8 mouse cellular contexts compared by ENCODE assay signal in the genomic region with DNA sequence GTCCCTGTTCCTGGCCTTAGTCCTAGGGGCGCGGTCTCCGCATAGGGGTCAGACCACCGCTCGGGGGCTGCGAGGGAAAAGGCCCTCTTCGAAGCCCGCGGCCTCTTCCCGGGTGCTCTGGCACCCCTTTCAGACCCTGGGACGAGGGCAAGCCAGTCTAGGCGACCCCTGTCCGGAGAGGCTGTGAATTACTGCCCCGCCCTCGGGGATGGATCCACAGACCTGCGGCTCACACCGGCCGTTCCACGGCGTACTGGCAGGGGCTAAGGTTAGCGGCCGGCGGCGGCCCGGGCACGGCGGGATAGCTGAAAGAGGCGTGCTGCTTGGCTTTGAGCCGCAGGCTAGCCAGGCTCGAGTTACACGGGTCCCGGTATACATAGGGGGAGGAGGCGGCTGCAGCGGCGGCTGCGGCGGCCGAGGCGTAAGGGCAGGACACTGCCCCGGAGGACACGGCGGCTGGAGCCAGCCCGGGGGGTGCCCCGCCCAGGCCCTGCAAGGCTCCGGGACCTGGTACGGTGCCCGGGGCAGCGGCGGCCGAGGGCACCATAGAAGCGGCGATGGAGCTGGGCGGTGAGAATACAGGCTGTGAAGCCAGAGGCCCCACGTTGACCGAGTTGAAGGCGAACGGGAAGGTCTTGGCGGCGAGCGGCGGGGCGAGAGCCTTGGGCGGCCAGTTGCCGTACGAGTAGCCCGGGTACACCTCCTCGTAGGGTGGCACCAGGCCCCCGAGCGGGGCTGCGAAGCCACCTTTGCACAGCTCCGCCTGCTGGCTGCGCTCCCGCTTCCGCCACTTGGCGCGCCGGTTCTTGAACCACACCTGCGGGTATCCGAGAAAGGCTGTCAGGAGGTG. TPM values are rescaled to one million over a fixed set of nuclear protein-coding genes. Genes with fewer than 3 reads are reported as not detected.
DNase-seq lines count a peak whose midpoint lies in the region; ATAC-seq and TF ChIP-seq lines count a peak whose summit lies in the region.
"Had no signal": no experiment of that assay in that cellular context is flagged by ENCODE, and none has a peak within 500 bp of the region (broad histone marks: within the 10 kb centered on the region; RNA-seq: fewer than 3 reads in every experiment).

No protein-coding gene starts in this region.

- TF ChIP-seq POLR2A in cerebellum, adult 2 months (IDR thresholded peaks at IDR 0.05; ENCODE audit: borderline replicate concordance, insufficient read depth, low read length), result no peak

- peaks cover 71% of the 10 kb centered on the region for H3K27me3 ChIP-seq in Patski
- H3K27me3 ChIP-seq in cerebellum, adult 2 months (ENCODE audit: control insufficient read depth, insufficient read depth, low read length), result peaks cover 1% of the 10 kb centered on the region; the same call in 1 of the 2 replicates
- H3K27me3 ChIP-seq in hindbrain, embryonic 15.5 days, result peaks cover 65% of the 10 kb centered on the region
- peaks cover 86% of the 10 kb centered on the region for H3K27me3 ChIP-seq in limb, embryonic 15.5 days
- H3K27me3 ChIP-seq in midbrain, embryonic 15.5 days (replicated peaks), result peaks cover 62% of the 10 kb centered on the region
- no peaks in the 10 kb centered on the region for H3K27me3 ChIP-seq in splenic B cell, adult 2 months (ENCODE audit: control insufficient read depth, insufficient read depth, low read length, poor library complexity, severe bottlenecking)

- peak overlapping the region; percentile 27 for H3K4me3 ChIP-seq in cerebellum, adult 2 months (replicated peaks; ENCODE audit: insufficient read depth, low read depth, low read length)
- peak overlapping the region; percentile 80 for H3K4me3 ChIP-seq in gastrocnemius, adult 2 months
- peak overlapping the region; percentile 52 for H3K4me3 ChIP-seq in hindbrain, embryonic 15.5 days
- peak overlapping the region; percentile 51 for H3K4me3 ChIP-seq in limb, embryonic 15.5 days
- peak overlapping the region; percentile 61 for H3K4me3 ChIP-seq in midbrain, embryonic 15.5 days

- H3K27ac ChIP-seq in cerebellum, adult 2 months (ENCODE audit: insufficient read depth, low read length), result no peak overlapping the region
- peak overlapping the region; percentile 91 for H3K27ac ChIP-seq in gastrocnemius, adult 2 months
- no peak overlapping the region for H3K27ac ChIP-seq in hindbrain, embryonic 15.5 days (replicated peaks)
- no peak overlapping the region for H3K27ac ChIP-seq in limb, embryonic 15.5 days
- H3K27ac ChIP-seq in midbrain, embryonic 15.5 days, result no peak overlapping the region

- WGBS in cerebellum, adult 2 months, result under 1% methylated on average over 79 of the region's 79 CpGs
- whole genome bisulfite sequencing in hindbrain, embryonic 15.5 days, result under 1% methylated on average over 78 of the region's 79 CpGs
- 1% methylated on average over 75 of the region's 79 CpGs for WGBS in limb, embryonic 15.5 days
- under 1% methylated on average over 78 of the region's 79 CpGs for WGBS in midbrain, embryonic 15.5 days

- peaks cover 4% of the 10 kb centered on the region; the same call in 1 of the 2 replicates for H3K4me1 ChIP-seq in cerebellum, adult 2 months (ENCODE audit: control insufficient read depth, insufficient read depth, low read length)
- peaks cover 29% of the 10 kb centered on the region for H3K4me1 ChIP-seq in hindbrain, embryonic 15.5 days (replicated peaks)
- H3K4me1 ChIP-seq in limb, embryonic 15.5 days, result peaks cover 28% of the 10 kb centered on the region
- H3K4me1 ChIP-seq in midbrain, embryonic 15.5 days, result peaks cover 27% of the 10 kb centered on the region

- no peak for DNase-seq in Patski (ENCODE audit: low read depth, low spot score)
- DNase-seq in cerebellum, adult 2 months, result peak; percentile 53 to 66
- peak; percentile 93 for DNase-seq in gastrocnemius, adult 2 months
- DNase-seq in splenic B cell, adult 2 months (ENCODE audit: low read depth, low spot score), result peak; percentile 82

- peak overlapping the region; percentile 99 for H3K4me2 ChIP-seq in hindbrain, embryonic 15.5 days
- peak overlapping the region; percentile 100 for H3K4me2 ChIP-seq in limb, embryonic 15.5 days
- H3K4me2 ChIP-seq in midbrain, embryonic 15.5 days, result peak overlapping the region; percentile 99

- CTCF ChIA-PET in Patski (lab: Charles Lee), result interaction anchor here (0.7 to 7.2 kb wide), 26 partner anchors 8 to 200 kb away, joined by 3 to 39 read pairs (median 4); a partner anchor contains a TSS

- POLR2A ChIA-PET in Patski (lab: Charles Lee), result interaction anchor here (0.6 to 1.2 kb wide), 4 partner anchors 116 to 194 kb away, joined by 3 to 4 read pairs (median 3); a partner anchor contains a TSS

- H3K36me3 ChIP-seq in hindbrain, embryonic 15.5 days, result no peaks in the 10 kb centered on the region
- no peaks in the 10 kb centered on the region for H3K36me3 ChIP-seq in limb, embryonic 15.5 days
- no peaks in the 10 kb centered on the region for H3K36me3 ChIP-seq in midbrain, embryonic 15.5 days (replicated peaks)
- no peaks in the 10 kb centered on the region for H3K36me3 ChIP-seq in splenic B cell, adult 2 months (ENCODE audit: control insufficient read depth, insufficient read depth, low read length, poor library complexity, severe bottlenecking)

- no peaks in the 10 kb centered on the region for H3K9me3 ChIP-seq in hindbrain, embryonic 15.5 days
- no peaks in the 10 kb centered on the region for H3K9me3 ChIP-seq in limb, embryonic 15.5 days
- H3K9me3 ChIP-seq in midbrain, embryonic 15.5 days, result no peaks in the 10 kb centered on the region

- H3K9ac ChIP-seq in hindbrain, embryonic 15.5 days, result peak overlapping the region; percentile 39
- peak overlapping the region; percentile 46 for H3K9ac ChIP-seq in limb, embryonic 15.5 days
- peak overlapping the region; percentile 56 for H3K9ac ChIP-seq in midbrain, embryonic 15.5 days

- intact Hi-C loops in gastrocnemius, adult 2 months (cut with DNase I), result loop anchor here (1.0 to 2.0 kb wide), 2 partner anchors 118 to 173 kb away; no protein-coding TSS in a partner anchor

- no peak for TF ChIP-seq CTCF in Patski (IDR thresholded peaks at IDR 0.05)
- TF ChIP-seq CTCF in cerebellum, adult 2 months (IDR thresholded peaks at IDR 0.05; ENCODE audit: borderline replicate concordance, insufficient read depth, low read depth, low read length), result no peak
- TF ChIP-seq CTCF in gastrocnemius, adult 2 months (IDR thresholded peaks at IDR 0.05), result peak; percentile 39; the same call in 1 of the 2 replicates

- in situ Hi-C loops in Patski (cut with MboI; ENCODE audit: low pct_unique_long_range_greater_than_20kb), result loop anchor here (5.0 to 10.0 kb wide), 2 partner anchors 121 to 229 kb away; no protein-coding TSS in a partner anchor

- peak; percentile 51 for ATAC-seq in Patski
- peak; percentile 55 for ATAC-seq in hindbrain, embryonic 15.5 days (ENCODE audit: low FRiP score, low read depth)
- ATAC-seq in limb, embryonic 15.5 days (ENCODE audit: insufficient number of reproducible peaks, low FRiP score, low TSS enrichment, low read depth), result no peak
- ATAC-seq in midbrain, embryonic 15.5 days (replicated peaks), result peak; percentile 62

RNA-seq across cellular contexts. Expression of a gene that starts 4.3 kb away (rescaled TPM):
- polyA plus RNA-seq in Patski (2021), result not detected
- not detected in 2 replicates for polyA plus RNA-seq in cerebellum, adult 2 months (2012; rRNA removed)
- not detected for total RNA-seq in gastrocnemius, adult 2 months (2021)
- 0.08 TPM in 1 of 2 replicates, not detected in the other for polyA plus RNA-seq in hindbrain, embryonic 15.5 days (2015; fragmentation: Nextera tagmentation; extraction: Ambion mirVana)
- polyA plus RNA-seq in limb, embryonic 15.5 days (2015; fragmentation: Nextera tagmentation; extraction: Ambion mirVana), result 0.40 and 0.66 TPM in 2 replicates
- polyA plus RNA-seq in midbrain, embryonic 15.5 days (2015; fragmentation: Nextera tagmentation; extraction: Ambion mirVana), result 0.49 and 0.52 TPM in 2 replicates
- total RNA-seq: layer of hippocampus, adult 18-20 months had no signal

RNA-seq across cellular contexts. Expression of a gene that starts 12.1 kb away (rescaled TPM):
- polyA plus RNA-seq in Patski (2021), result not detected
- polyA plus RNA-seq in cerebellum, adult 2 months (2012; rRNA removed), result 0.14 and 0.31 TPM in 2 replicates
- 10 to 100 TPM in 1 of 2 experiments, 1 to 10 TPM in 1; 4.6 to 15.1 TPM for total RNA-seq in gastrocnemius, adult 2 months (2021)
- 0.30 and 0.39 TPM in 2 replicates for polyA plus RNA-seq in hindbrain, embryonic 15.5 days (2015; fragmentation: Nextera tagmentation; extraction: Ambion mirVana)
- polyA plus RNA-seq in limb, embryonic 15.5 days (2015; fragmentation: Nextera tagmentation; extraction: Ambion mirVana), result 5.4 and 8.5 TPM in 2 replicates
- polyA plus RNA-seq in midbrain, embryonic 15.5 days (2015; fragmentation: Nextera tagmentation; extraction: Ambion mirVana), result 4.5 and 6.2 TPM in 2 replicates
- total RNA-seq: layer of hippocampus, adult 18-20 months had no signal

RNA-seq across cellular contexts. Expression of a gene that starts 16.3 kb away (rescaled TPM):
- polyA plus RNA-seq in Patski (2021), result 55.0 TPM
- 85.3 and 91.0 TPM in 2 replicates for polyA plus RNA-seq in cerebellum, adult 2 months (2012; rRNA removed)
- total RNA-seq in gastrocnemius, adult 2 months (2021), result 10 to 100 TPM; 47.4 to 59.0 TPM
- polyA plus RNA-seq in hindbrain, embryonic 15.5 days (2015; fragmentation: Nextera tagmentation; extraction: Ambion mirVana), result 71.1 and 81.0 TPM in 2 replicates
- 73.8 and 76.7 TPM in 2 replicates for polyA plus RNA-seq in limb, embryonic 15.5 days (2015; fragmentation: Nextera tagmentation; extraction: Ambion mirVana)
- 79.0 and 83.0 TPM in 2 replicates for polyA plus RNA-seq in midbrain, embryonic 15.5 days (2015; fragmentation: Nextera tagmentation; extraction: Ambion mirVana)

Comparison
In these comparisons a context has a peak if more than half of its experiments do, and no peak if none do; other contexts are left out.
1. H3K4me3 ChIP-seq: peak in every context shown above with its lines; median percentile 80 in gastrocnemius, adult 2 months; 61 in midbrain, embryonic 15.5 days; 52 in hindbrain, embryonic 15.5 days; 51 in limb, embryonic 15.5 days; 27 in cerebellum, adult 2 months.